Mouse (Mus musculus): ENCODE results near the gene Col4a3. TPM values are rescaled to one million over a fixed set of nuclear protein-coding genes. Genes with fewer than 3 reads are reported as not detected.

Col4a3 gene
- total and polyA plus RNA-seq, 2 experiments from 2014 or later = 0.79 to 0.94 TPM

DNA sequence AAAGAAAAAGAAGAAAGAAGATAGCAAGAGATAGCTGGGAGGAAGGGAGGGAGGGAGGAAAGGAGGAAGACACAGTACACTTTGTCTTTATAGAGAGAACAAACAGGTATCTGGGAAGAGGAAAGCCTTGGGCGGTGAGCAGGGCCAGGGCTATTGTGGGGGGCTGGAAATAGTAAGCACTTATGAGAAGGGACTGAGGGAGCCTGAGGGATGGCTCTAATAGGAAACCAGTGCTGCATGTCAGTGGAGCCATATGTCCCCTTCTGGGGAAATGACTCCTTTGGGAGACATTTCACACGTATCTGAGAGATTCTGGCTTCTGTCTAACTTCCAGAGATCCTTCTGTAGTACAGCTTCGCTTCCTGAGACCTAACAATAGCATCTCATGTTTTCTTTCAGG, 69.7 kb downstream of the Col4a3 start:
- TF ChIP-seq CTCF (IDR thresholded peaks at IDR 0.05; ENCODE audit: low read depth) = no peak
- H3K9me3 ChIP-seq (ENCODE audit: low read length) = no peaks in the 10 kb centered on the region

DNA sequence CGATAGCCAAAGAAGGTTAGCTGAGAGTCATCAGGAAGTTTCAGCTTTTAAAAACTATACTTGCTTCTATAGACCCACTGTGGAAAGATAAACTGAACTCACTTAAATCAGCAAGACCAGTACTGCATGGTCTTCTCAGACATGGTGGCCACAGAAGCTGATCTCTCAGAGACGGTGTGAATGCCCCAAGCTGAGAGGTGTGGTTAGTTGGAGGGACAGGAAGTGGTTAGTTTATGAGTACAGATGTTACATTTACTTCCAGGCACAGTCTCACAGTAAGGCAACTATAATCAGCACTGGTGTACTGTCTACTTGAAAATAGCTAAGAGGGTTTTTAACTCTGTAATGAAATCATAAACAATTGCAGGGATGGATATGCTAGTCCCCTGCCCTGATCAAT, 75.5 kb downstream of the Col4a3 start:
- Histone ChIP-seq H3K9me3 (ENCODE audit: low read length) (no peaks in the 10 kb centered on the region), H3K9ac (replicated peaks; ENCODE audit: low read length) (no peak overlapping the region), H3K4me3 (ENCODE audit: low read length) (no peak overlapping the region), H3K27ac (no peak overlapping the region), H3K36me3 (ENCODE audit: insufficient read depth, low read length) (no peaks in the 10 kb centered on the region), H3K4me1 (ENCODE audit: insufficient read depth, low read length) (no peaks in the 10 kb centered on the region), H3K27me3 (ENCODE audit: insufficient read depth, low read length) (no peaks in the 10 kb centered on the region), H3K4me2 (ENCODE audit: low read depth, low read length) (no peak overlapping the region)
- WGBS = 93% methylated on average over 2 of the region's 2 CpGs
- no peak for TF ChIP-seq CTCF (IDR thresholded peaks at IDR 0.05; ENCODE audit: low read depth)
- ATAC-seq (no peak), DNase-seq (ENCODE audit: low spot score) (no peak)

More for the DNA sequence above, 69.7 kb downstream of the Col4a3 start:
- Histone ChIP-seq H3K27ac (no peak overlapping the region), H3K27me3 (ENCODE audit: insufficient read depth, low read length) (no peaks in the 10 kb centered on the region), H3K4me2 (ENCODE audit: low read depth, low read length) (no peak overlapping the region), H3K4me3 (ENCODE audit: low read length) (no peak overlapping the region), H3K9ac (replicated peaks; ENCODE audit: low read length) (no peak overlapping the region), H3K36me3 (ENCODE audit: insufficient read depth, low read length) (no peaks in the 10 kb centered on the region), H3K4me1 (ENCODE audit: insufficient read depth, low read length) (no peaks in the 10 kb centered on the region)
- no peak for DNase-seq (ENCODE audit: low spot score)
- no peak for ATAC-seq
- WGBS = 66% methylated on average over 3 of the region's 3 CpGs

GRCm38 (mm10) chr1:82663522-82663921, 76.8 kb downstream of the Col4a3 start:
- no peak for TF ChIP-seq CTCF (IDR thresholded peaks at IDR 0.05; ENCODE audit: low read depth)
- Histone ChIP-seq H3K4me1 (ENCODE audit: insufficient read depth, low read length) (no peaks in the 10 kb centered on the region), H3K27ac (no peak overlapping the region), H3K36me3 (ENCODE audit: insufficient read depth, low read length) (no peaks in the 10 kb centered on the region), H3K4me3 (ENCODE audit: low read length) (no peak overlapping the region), H3K4me2 (ENCODE audit: low read depth, low read length) (no peak overlapping the region), H3K9ac (replicated peaks; ENCODE audit: low read length) (no peak overlapping the region), H3K9me3 (ENCODE audit: low read length) (no peaks in the 10 kb centered on the region), H3K27me3 (ENCODE audit: insufficient read depth, low read length) (no peaks in the 10 kb centered on the region)
- ATAC-seq (no peak), DNase-seq (ENCODE audit: low spot score) (no peak)
- 10% methylated on average over 2 of the region's 2 CpGs for WGBS

- H3K36me3 ChIP-seq (ENCODE audit: insufficient read depth, low read length) = no peaks in the 10 kb centered on the region
- H3K4me2 ChIP-seq (ENCODE audit: low read depth, low read length) = no peak overlapping the region
- H3K27me3 ChIP-seq (ENCODE audit: insufficient read depth, low read length) = no peaks in the 10 kb centered on the region
- H3K9me3 ChIP-seq (ENCODE audit: low read length) = no peaks in the 10 kb centered on the region
- no peak for TF ChIP-seq CTCF (IDR thresholded peaks at IDR 0.05; ENCODE audit: low read depth)
- no peak for ATAC-seq
- no peak overlapping the region for H3K27ac ChIP-seq
- no peak for DNase-seq (ENCODE audit: low spot score)
- H3K4me3 ChIP-seq (ENCODE audit: low read length) = no peak overlapping the region
- no peaks in the 10 kb centered on the region for H3K4me1 ChIP-seq (ENCODE audit: insufficient read depth, low read length)
- 81% methylated on average over 5 of the region's 5 CpGs for WGBS
- H3K9ac ChIP-seq (replicated peaks; ENCODE audit: low read length) = no peak overlapping the region
Observed at GRCm38 (mm10) chr1:82686328-82686727, 99.6 kb downstream of the Col4a3 start.

- ATAC-seq (no peak), DNase-seq (ENCODE audit: low spot score) (no peak)
- Histone ChIP-seq H3K4me1 (ENCODE audit: insufficient read depth, low read length) (no peaks in the 10 kb centered on the region), H3K4me2 (ENCODE audit: low read depth, low read length) (no peak overlapping the region), H3K27me3 (ENCODE audit: insufficient read depth, low read length) (no peaks in the 10 kb centered on the region), H3K9me3 (ENCODE audit: low read length) (no peaks in the 10 kb centered on the region), H3K36me3 (ENCODE audit: insufficient read depth, low read length) (no peaks in the 10 kb centered on the region), H3K27ac (no peak overlapping the region), H3K9ac (replicated peaks; ENCODE audit: low read length) (no peak overlapping the region), H3K4me3 (ENCODE audit: low read length) (no peak overlapping the region)
- whole genome bisulfite sequencing = 89% methylated on average over 2 of the region's 2 CpGs
- TF ChIP-seq CTCF (IDR thresholded peaks at IDR 0.05; ENCODE audit: low read depth) = no peak
Observed at GRCm38 (mm10) chr1:82686866-82687265, 100.1 kb downstream of the Col4a3 start.

GRCm38 (mm10) chr1:82687931-82688330, 101.2 kb downstream of the Col4a3 start:
- Histone ChIP-seq H3K9me3 (ENCODE audit: low read length) (no peaks in the 10 kb centered on the region), H3K9ac (replicated peaks; ENCODE audit: low read length) (no peak overlapping the region), H3K27ac (no peak overlapping the region), H3K36me3 (ENCODE audit: insufficient read depth, low read length) (no peaks in the 10 kb centered on the region), H3K4me3 (ENCODE audit: low read length) (no peak overlapping the region), H3K4me1 (ENCODE audit: insufficient read depth, low read length) (no peaks in the 10 kb centered on the region), H3K4me2 (ENCODE audit: low read depth, low read length) (no peak overlapping the region), H3K27me3 (ENCODE audit: insufficient read depth, low read length) (no peaks in the 10 kb centered on the region)
- no peak for DNase-seq (ENCODE audit: low spot score)
- ATAC-seq = no peak
- TF ChIP-seq CTCF (IDR thresholded peaks at IDR 0.05; ENCODE audit: low read depth) = no peak
- WGBS = 34% methylated on average over 6 of the region's 6 CpGs

- Histone ChIP-seq H3K4me3 (ENCODE audit: low read length) (no peak overlapping the region), H3K27me3 (ENCODE audit: insufficient read depth, low read length) (no peaks in the 10 kb centered on the region), H3K36me3 (ENCODE audit: insufficient read depth, low read length) (no peaks in the 10 kb centered on the region), H3K27ac (no peak overlapping the region), H3K4me2 (ENCODE audit: low read depth, low read length) (no peak overlapping the region), H3K4me1 (ENCODE audit: insufficient read depth, low read length) (no peaks in the 10 kb centered on the region), H3K9ac (replicated peaks; ENCODE audit: low read length) (no peak overlapping the region), H3K9me3 (ENCODE audit: low read length) (no peaks in the 10 kb centered on the region)
- ATAC-seq (no peak), DNase-seq (ENCODE audit: low spot score) (no peak)
- no peak for TF ChIP-seq CTCF (IDR thresholded peaks at IDR 0.05; ENCODE audit: low read depth)
- 46% methylated on average over 3 of the region's 3 CpGs for WGBS
Observed at GRCm38 (mm10) chr1:82695915-82696314, 109.2 kb downstream of the Col4a3 start.
